Comparison of ENCODE assay signal across 17 mouse cellular contexts in the genomic region with DNA sequence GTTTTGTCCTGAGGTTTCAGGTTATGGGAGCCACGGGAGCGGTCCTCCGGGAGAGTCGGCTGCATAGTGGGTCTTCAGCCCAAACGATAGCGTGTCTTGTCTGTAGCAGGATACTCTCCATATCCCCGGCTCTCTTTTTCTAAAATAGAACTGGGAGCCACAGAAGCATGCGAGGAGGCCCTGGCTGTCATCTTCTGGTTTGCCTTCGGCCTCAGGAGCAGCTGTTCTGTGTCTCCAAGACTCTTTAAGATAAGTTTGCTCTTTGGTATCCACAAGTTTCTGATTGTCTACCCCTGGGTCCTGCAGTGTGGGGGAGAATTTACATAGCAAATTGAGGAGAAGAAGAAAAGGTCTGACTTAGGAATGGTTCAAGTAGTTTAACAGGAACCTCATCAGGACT. TPM values are rescaled to one million over a fixed set of nuclear protein-coding genes. Genes with fewer than 3 reads are reported as not detected.
DNase-seq lines count a peak whose midpoint lies in the region; ATAC-seq and TF ChIP-seq lines count a peak whose summit lies in the region.
"Had no signal": no experiment of that assay in that cellular context is flagged by ENCODE, and none has a peak within 500 bp of the region (broad histone marks: within the 10 kb centered on the region; RNA-seq: fewer than 3 reads in every experiment).

No protein-coding gene starts in this region.

- TF ChIP-seq EP300 in MEL (IDR thresholded peaks at IDR 0.05; ENCODE audit: low read depth in 1 of 2, low read length in 2 of 2): no peak
- no peak for TF ChIP-seq EP300 in liver, postnatal 0 days (IDR thresholded peaks at IDR 0.05; ENCODE audit: low read depth)

- intact Hi-C loops in heart, postnatal 10 days (cut with DNase I): no loop called here

- no peak for TF ChIP-seq CTCF in MEL (IDR thresholded peaks at IDR 0.05 in 2 of 3, conservative IDR thresholded peaks at IDR 0.05 in 1 of 3; ENCODE audit: control insufficient read depth in 1 of 3, insufficient read depth in 1 of 3, low read depth in 2 of 3, low read length in 3 of 3, poor library complexity in 1 of 3, severe bottlenecking in 1 of 3)
- no peak for TF ChIP-seq CTCF in liver, postnatal 0 days (IDR thresholded peaks at IDR 0.05; ENCODE audit: low read depth)

- 89% methylated on average over 9 of the region's 9 CpGs for WGBS in embryonic facial prominence, embryonic 15.5 days
- 95% methylated on average over 9 of the region's 9 CpGs for WGBS in embryonic facial prominence, embryonic 10.5 days
- 65% methylated on average over 9 of the region's 9 CpGs for WGBS in heart, embryonic 14.5 days
- 87% methylated on average over 9 of the region's 9 CpGs for WGBS in liver, postnatal 0 days (ENCODE audit: insufficient replicate concordance)

- H3K9ac ChIP-seq in embryonic facial prominence, embryonic 15.5 days: no peak overlapping the region
- H3K9ac ChIP-seq in heart, embryonic 14.5 days (ENCODE audit: low read length): no peak overlapping the region
- H3K9ac ChIP-seq in MEL (ENCODE audit: control insufficient read depth, low read depth, low read length, poor library complexity, severe bottlenecking): no peak overlapping the region
- H3K9ac ChIP-seq in liver, postnatal 0 days (replicated peaks): no peak overlapping the region
- H3K9ac ChIP-seq: forebrain, embryonic 15.5 days; lung, embryonic 14.5 days; midbrain, embryonic 12.5 days; neural tube, embryonic 15.5 days had no signal

- no peaks in the 10 kb centered on the region for H3K4me1 ChIP-seq in embryonic facial prominence, embryonic 15.5 days
- peaks cover 6% of the 10 kb centered on the region; the same call in 1 of the 2 replicates for H3K4me1 ChIP-seq in embryonic facial prominence, embryonic 10.5 days
- peaks cover 16 to 31% of the 10 kb centered on the region in 2 experiments for H3K4me1 ChIP-seq in heart, embryonic 14.5 days (ENCODE audit: control insufficient read depth in 2 of 2, insufficient read depth in 2 of 2, low read length in 2 of 2)
- no peaks in the 10 kb centered on the region for H3K4me1 ChIP-seq in MEL (ENCODE audit: control insufficient read depth in 1 of 2, insufficient read depth in 2 of 2, low read length in 2 of 2)
- H3K4me1 ChIP-seq in liver, postnatal 0 days (ENCODE audit: insufficient read depth): peaks cover 15% of the 10 kb centered on the region

- no peaks in the 10 kb centered on the region for H3K9me3 ChIP-seq in embryonic facial prominence, embryonic 15.5 days (replicated peaks)
- no peaks in the 10 kb centered on the region for H3K9me3 ChIP-seq in embryonic facial prominence, embryonic 10.5 days
- H3K9me3 ChIP-seq in heart, embryonic 14.5 days (ENCODE audit: control insufficient read depth, low read length): no peaks in the 10 kb centered on the region
- H3K9me3 ChIP-seq in MEL (replicated peaks; ENCODE audit: insufficient read depth, low read length): no peaks in the 10 kb centered on the region
- H3K9me3 ChIP-seq in liver, postnatal 0 days (ENCODE audit: low read length): no peaks in the 10 kb centered on the region
- H3K9me3 ChIP-seq: forebrain, embryonic 15.5 days; hindbrain, embryonic 10.5 days; midbrain, embryonic 12.5 days; neural tube, embryonic 15.5 days had no signal

- TF ChIP-seq POLR2A in MEL (IDR thresholded peaks at IDR 0.05; ENCODE audit: control insufficient read depth in 1 of 2, insufficient read depth in 1 of 2, low read depth in 1 of 2, low read length in 2 of 2, poor library complexity in 1 of 2): no peak

- H3K4me3 ChIP-seq in embryonic facial prominence, embryonic 15.5 days (replicated peaks): no peak overlapping the region
- no peak overlapping the region for H3K4me3 ChIP-seq in embryonic facial prominence, embryonic 10.5 days
- no peak overlapping the region for H3K4me3 ChIP-seq in heart, embryonic 14.5 days (ENCODE audit: control insufficient read depth in 1 of 2, insufficient read depth in 1 of 2, low read depth in 1 of 2, low read length in 2 of 2)
- peak overlapping the region; percentile 24 to 31; a peak in 2 of 4 replicates for H3K4me3 ChIP-seq in MEL (ENCODE audit: control insufficient read depth in 1 of 2, insufficient read depth in 1 of 2, low read depth in 2 of 2, low read length in 2 of 2)
- H3K4me3 ChIP-seq in liver, postnatal 0 days (ENCODE audit: low read depth, low read length): no peak overlapping the region
- H3K4me3 ChIP-seq: forebrain, embryonic 15.5 days; hindbrain, embryonic 10.5 days; midbrain, embryonic 12.5 days; neural tube, embryonic 15.5 days had no signal

- no peak for TF ChIP-seq RAD21 in MEL (IDR thresholded peaks at IDR 0.05; ENCODE audit: low read depth, low read length)

- ATAC-seq in embryonic facial prominence, embryonic 15.5 days (ENCODE audit: insufficient number of reproducible peaks, low FRiP score, low TSS enrichment, low read depth): no peak
- ATAC-seq in heart, embryonic 14.5 days (ENCODE audit: insufficient number of reproducible peaks, insufficient read depth, low FRiP score, low read depth): no peak
- ATAC-seq in liver, postnatal 0 days: no peak
- ATAC-seq: forebrain, embryonic 15.5 days had no signal

- H3K79me2 ChIP-seq in MEL (ENCODE audit: control insufficient read depth, insufficient read depth, low read length, poor library complexity): no peaks in the 10 kb centered on the region

- H3K27me3 ChIP-seq in embryonic facial prominence, embryonic 15.5 days: no peaks in the 10 kb centered on the region
- no peaks in the 10 kb centered on the region for H3K27me3 ChIP-seq in embryonic facial prominence, embryonic 10.5 days (replicated peaks; ENCODE audit: low read depth, poor library complexity, severe bottlenecking)
- H3K27me3 ChIP-seq in heart, embryonic 14.5 days (ENCODE audit: control insufficient read depth, insufficient read depth, low read length): no peaks in the 10 kb centered on the region
- no peaks in the 10 kb centered on the region for H3K27me3 ChIP-seq in MEL (ENCODE audit: control insufficient read depth in 1 of 2, insufficient read depth in 2 of 2, low read length in 2 of 2)
- no peaks in the 10 kb centered on the region for H3K27me3 ChIP-seq in liver, postnatal 0 days (ENCODE audit: insufficient read depth, low read length)
- H3K27me3 ChIP-seq: forebrain, embryonic 15.5 days; midbrain, embryonic 12.5 days; neural tube, embryonic 15.5 days had no signal

- no peak for DNase-seq in embryonic facial prominence, embryonic 10.5 days (ENCODE audit: low spot score)
- no peak for DNase-seq in heart, postnatal 10 days
- no peak for DNase-seq in MEL (ENCODE audit: low read depth, low spot score)
- no peak for DNase-seq in liver, postnatal 0 days
- no peak for DNase-seq in B cell, adult 2 months
- DNase-seq in frontal cortex, postnatal 25 days (ENCODE audit: low spot score in 2 of 2): no peak
- DNase-seq: embryo, embryonic 11 days; layer of hippocampus, postnatal 36 days; lung, embryonic 14.5 days; right cerebral cortex, postnatal 4 days had no signal

- peak overlapping the region; percentile 39; the same call in 1 of the 2 replicates for H3K27ac ChIP-seq in embryonic facial prominence, embryonic 15.5 days (replicated peaks)
- no peak overlapping the region for H3K27ac ChIP-seq in embryonic facial prominence, embryonic 10.5 days (replicated peaks)
- H3K27ac ChIP-seq in heart, embryonic 14.5 days (replicated peaks in 1 of 2; ENCODE audit: control insufficient read depth in 1 of 2, insufficient read depth in 1 of 2, low read depth in 2 of 2, low read length in 2 of 2): no peak overlapping the region
- no peak overlapping the region for H3K27ac ChIP-seq in MEL (ENCODE audit: control insufficient read depth, low read depth, low read length)
- H3K27ac ChIP-seq in liver, postnatal 0 days (ENCODE audit: low read depth): no peak overlapping the region; the same call in 1 of the 2 replicates
- H3K27ac ChIP-seq: forebrain, embryonic 15.5 days; hindbrain, embryonic 10.5 days; macrophage; midbrain, embryonic 12.5 days; neural tube, embryonic 15.5 days had no signal

- no peaks in the 10 kb centered on the region for H3K36me3 ChIP-seq in embryonic facial prominence, embryonic 15.5 days
- no peaks in the 10 kb centered on the region for H3K36me3 ChIP-seq in embryonic facial prominence, embryonic 10.5 days (replicated peaks)
- no peaks in the 10 kb centered on the region for H3K36me3 ChIP-seq in heart, embryonic 14.5 days (ENCODE audit: control insufficient read depth, insufficient read depth, low read length)
- H3K36me3 ChIP-seq in MEL (ENCODE audit: control insufficient read depth in 1 of 2, insufficient read depth in 2 of 2, low read length in 2 of 2): no peaks in the 10 kb centered on the region
- no peaks in the 10 kb centered on the region for H3K36me3 ChIP-seq in liver, postnatal 0 days (replicated peaks; ENCODE audit: insufficient read depth, low read length)
- H3K36me3 ChIP-seq: forebrain, embryonic 15.5 days; hindbrain, embryonic 10.5 days; midbrain, embryonic 12.5 days; neural tube, embryonic 15.5 days had no signal

- no peak overlapping the region for H3K4me2 ChIP-seq in embryonic facial prominence, embryonic 15.5 days (replicated peaks)
- H3K4me2 ChIP-seq in heart, embryonic 14.5 days (ENCODE audit: low read length): peak overlapping the region; percentile 28; the same call in 1 of the 2 replicates
- peak overlapping the region; percentile 11; the same call in 1 of the 2 replicates for H3K4me2 ChIP-seq in liver, postnatal 0 days (ENCODE audit: low read depth, low read length)
- H3K4me2 ChIP-seq: forebrain, embryonic 15.5 days; lung, embryonic 14.5 days; midbrain, embryonic 12.5 days; neural tube, embryonic 15.5 days had no signal

TF ChIP-seq in MEL, 35 proteins besides CTCF, POLR2A, EP300 and RAD21 (continues in another document):
- no peak for TF ChIP-seq BHLHE40 (IDR thresholded peaks at IDR 0.05; ENCODE audit: borderline replicate concordance, low read depth, low read length)
- TF ChIP-seq UBTF (IDR thresholded peaks at IDR 0.05; ENCODE audit: borderline replicate concordance, insufficient read depth, low read depth, low read length): no peak
- TF ChIP-seq MAZ (IDR thresholded peaks at IDR 0.05; ENCODE audit: low read depth, low read length): no peak
- TF ChIP-seq ELF1 (IDR thresholded peaks at IDR 0.05; ENCODE audit: low read depth, low read length): no peak
- no peak for TF ChIP-seq ZKSCAN1 (IDR thresholded peaks at IDR 0.05; ENCODE audit: low read depth, low read length)
- no peak for TF ChIP-seq ZC3H11A (IDR thresholded peaks at IDR 0.05; ENCODE audit: low read depth, low read length)
- no peak for TF ChIP-seq USF2 (IDR thresholded peaks at IDR 0.05; ENCODE audit: borderline replicate concordance in 1 of 2, insufficient read depth in 1 of 2, low read depth in 1 of 2, low read length in 2 of 2)

RNA-seq across cellular contexts. Expression of a gene that starts 10.7 kb away (rescaled TPM):
- polyA plus RNA-seq in embryonic facial prominence, embryonic 15.5 days (2015; fragmentation: Nextera tagmentation; extraction: Ambion mirVana): 21.8 and 23.3 TPM in 2 replicates
- 5.9 and 6.2 TPM in 2 replicates for polyA plus RNA-seq in embryonic facial prominence, embryonic 10.5 days (2016; fragmentation: Nextera tagmentation; extraction: Ambion mirVana)
- polyA plus RNA-seq in heart, embryonic 14.5 days (2014; fragmentation: Nextera tagmentation; extraction: Ambion mirVana): 13.6 and 15.9 TPM in 2 replicates
- total RNA-seq in heart, postnatal 10 days (2021): 100 to 1,000 TPM; 125 to 149 TPM
- 0.04 and 0.07 TPM in 2 replicates for total RNA-seq in MEL (2012; rRNA removed)
- polyA plus RNA-seq in MEL (2012; ENCODE audit: insufficient read depth in 1 of 2, insufficient read length in 2 of 2, low read depth in 1 of 2, low replicate concordance in 2 of 2, missing spikeins in 1 of 2): under 1 TPM in 1 of 2 experiments, not detected in 1; 0.15 TPM
- polyA plus RNA-seq in liver, postnatal 0 days (2015; fragmentation: Nextera tagmentation; extraction: Ambion mirVana): 7.8 and 8.3 TPM in 2 replicates

Comparison
In these comparisons a context has a peak if more than half of its experiments do, and no peak if none do; other contexts are left out.
1. H3K4me3 ChIP-seq: peak in MEL (2 of 2); none in embryonic facial prominence, embryonic 15.5 days (single experiment), embryonic facial prominence, embryonic 10.5 days (single experiment), heart, embryonic 14.5 days (0 of 2) and liver, postnatal 0 days (single experiment).